Mouse (Mus musculus): ENCODE data around the gene Map9.

Gene Map9

DNA sequence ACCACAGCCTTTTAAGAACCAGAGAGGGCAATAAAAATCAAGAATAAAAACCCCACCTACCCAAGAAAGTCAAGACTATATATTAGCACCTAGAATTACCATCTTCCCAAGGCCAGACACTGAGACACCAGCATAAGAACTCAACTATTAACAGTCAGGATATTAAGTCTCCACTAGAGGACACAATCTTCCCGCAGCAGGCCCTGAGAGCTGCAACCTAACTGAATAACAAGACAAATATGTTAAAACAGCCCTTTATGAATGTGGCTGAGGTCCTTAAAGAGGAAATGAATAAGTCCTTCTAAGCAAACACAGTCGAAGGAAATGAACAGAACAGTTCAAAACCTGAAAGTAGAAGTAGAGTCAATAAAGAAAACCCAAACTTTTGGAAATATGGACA, 49.6 kb downstream of the Map9 start:
- no peak for DNase-seq (ENCODE audit: low read depth, low spot score)

DNA sequence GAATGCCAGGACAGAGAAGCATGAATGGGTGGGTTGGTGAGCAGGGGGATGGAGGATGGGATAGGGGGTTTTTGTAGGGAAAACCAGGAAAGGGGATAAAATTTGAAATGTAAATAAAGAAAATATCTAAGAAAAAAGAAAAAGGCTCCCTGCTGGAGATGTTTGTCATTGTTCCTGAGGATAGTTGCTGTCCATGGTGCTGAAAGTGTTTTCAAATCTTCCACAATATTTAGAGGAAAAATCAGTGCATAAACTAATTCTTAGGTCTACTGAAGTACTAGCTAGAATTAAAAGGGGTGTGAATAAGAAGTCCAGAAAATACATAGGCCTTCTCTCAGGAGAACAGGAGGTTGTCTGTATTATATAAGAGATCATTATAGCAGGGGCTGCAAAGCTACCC, 54.6 kb downstream of the Map9 start:
- DNase-seq (ENCODE audit: low read depth, low spot score): peak; percentile 46

DNA sequence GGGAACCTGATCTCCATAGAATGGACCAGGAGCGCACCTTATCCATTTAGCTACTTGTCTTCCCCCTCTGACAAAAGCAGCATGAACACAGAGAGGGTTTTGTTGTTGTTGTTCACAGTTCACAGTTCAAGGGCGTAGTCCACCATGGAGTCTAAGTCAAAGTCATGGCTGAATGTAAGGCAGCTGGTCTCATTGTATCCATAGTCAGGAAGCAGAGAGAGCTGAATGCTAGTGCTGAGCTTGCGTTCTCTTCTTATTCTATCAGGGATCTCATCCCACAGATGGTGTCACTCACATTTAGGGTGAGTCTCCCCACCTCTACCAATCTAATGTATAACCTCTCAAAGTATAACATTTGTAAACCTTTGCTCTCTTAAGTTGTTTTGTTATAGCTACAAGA, 60.1 kb downstream of the Map9 start:
- peak; percentile 82 for DNase-seq (ENCODE audit: low read depth, low spot score)

DNA sequence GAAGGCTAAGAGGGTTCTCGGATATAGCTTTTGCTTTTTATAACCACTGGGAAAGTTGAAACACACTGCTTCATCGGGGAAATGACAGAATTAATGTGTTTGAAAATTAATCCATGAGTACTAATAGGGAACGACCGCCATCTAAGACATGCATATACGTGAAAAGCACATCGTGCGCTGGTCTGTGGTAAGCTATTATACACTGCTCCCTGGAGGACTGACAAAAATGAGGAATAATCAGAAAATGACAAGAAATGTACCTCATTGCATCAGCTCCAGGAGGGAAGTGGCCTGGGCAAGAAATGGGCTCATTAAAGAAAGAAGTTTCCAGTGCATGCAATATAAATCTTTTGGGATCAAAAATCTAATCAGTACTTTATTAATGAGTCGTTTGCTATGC, 77.5 kb downstream of the Map9 start:
- no peak for DNase-seq (ENCODE audit: low read depth, low spot score)

DNA sequence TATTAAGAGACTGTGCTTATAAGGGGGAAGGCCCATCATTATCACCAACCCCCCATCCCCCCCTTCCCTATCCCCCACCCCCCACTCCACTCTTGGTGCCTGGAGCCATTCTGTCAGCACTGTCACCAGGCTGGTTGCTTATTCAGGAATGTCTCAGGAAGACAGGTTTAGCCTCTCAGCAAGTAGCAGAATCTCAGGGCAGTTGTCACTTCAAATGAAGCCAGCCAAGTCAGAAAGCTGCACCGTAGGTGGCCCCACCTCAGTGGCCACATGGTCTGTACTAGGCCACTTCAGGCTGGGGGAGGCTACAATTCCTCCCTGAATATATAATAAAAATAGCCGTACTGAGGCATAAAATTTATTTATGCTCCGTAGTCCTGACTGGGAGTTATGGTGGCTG, 83.1 kb downstream of the Map9 start:
- peak; percentile 10 for DNase-seq (ENCODE audit: low read depth, low spot score)

DNA sequence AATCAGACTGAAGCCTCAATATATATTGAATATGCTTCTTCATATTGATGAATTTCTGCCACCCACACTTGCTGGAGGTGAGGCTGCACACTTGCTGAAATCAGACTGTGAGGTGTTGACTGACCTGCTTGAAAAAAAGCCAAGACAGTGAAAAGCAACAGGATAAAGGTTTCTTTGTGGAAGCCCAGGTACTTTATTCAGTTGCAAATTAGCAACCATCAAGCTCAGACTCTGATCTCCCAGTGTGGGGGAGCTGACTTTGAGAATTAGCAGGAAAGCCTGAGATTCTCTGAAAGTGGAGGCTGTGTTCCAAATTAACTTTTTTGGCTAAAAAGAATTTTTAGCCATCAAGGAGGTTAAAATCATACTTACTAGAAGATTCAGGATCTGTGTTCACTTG, 83.8 kb downstream of the Map9 start:
- DNase-seq (ENCODE audit: low read depth, low spot score): peak; percentile 68

Data from ZHBTc4 (cell line).